Mouse (Mus musculus) 416B (cell line): ENCODE measurements around the gene Olfr1477.
"Not testable (repeated sequence)": the region's sequence is repeated elsewhere in the genome, so short reads cannot be mapped to it uniquely, and the experiment has no call there.

Experiments
- DNase-seq: peaks from one replicate; pipeline ENCODE4 v3.0.0; 2011; ENCODE audit warnings: low read depth

Gene Olfr1477

GRCm38 (mm10) chr19:13500246-13500645 is at the start of gene Olfr1477:
Gene Olfr1477, plus strand, starts transcription at chr19:13500546.
- no peak for DNase-seq

- DNase-seq = no peak
Observed at GRCm38 (mm10) chr19:13455986-13456385, 44.4 kb upstream of the Olfr1477 start, which contains the start of gene Olfr1472. Gene Olfr1472, minus strand, starts transcription at chr19:13456086.

- not testable (repeated sequence) for DNase-seq
Observed at GRCm38 (mm10) chr19:13469265-13469664, 31.1 kb upstream of the Olfr1477 start, which contains the start of gene Olfr1474. Gene Olfr1474, plus strand, starts transcription at chr19:13469565.

GRCm38 (mm10) chr19:13480096-13480495 is 20.2 kb upstream of the Olfr1477 start, which contains the start of gene Olfr1475:
Gene Olfr1475, minus strand, starts transcription at chr19:13480196.
- no peak for DNase-seq

- DNase-seq = no peak
Observed at GRCm38 (mm10) chr19:13527613-13528012, 27.3 kb downstream of the Olfr1477 start, which contains the start of gene Olfr1480. Gene Olfr1480, plus strand, starts transcription at chr19:13527913.
